Mouse (Mus musculus): ENCODE data around the gene Olfr935. TPM values are rescaled to one million over a fixed set of nuclear protein-coding genes. Genes with fewer than 3 reads are reported as not detected.

Olfr935 gene
- not detected in 4 replicates for total RNA-seq (2023)

GRCm38 (mm10) chr9:38999583-38999982 lies at the start of gene Olfr935:
Gene Olfr935, minus strand, starts transcription at chr9:38999683.

GRCm38 (mm10) chr9:39023277-39023676 lies 23.8 kb upstream of the Olfr935 start, which contains the start of gene Olfr146:
Gene Olfr146, minus strand, starts transcription at chr9:39023377.

GRCm38 (mm10) chr9:38988215-38988614 lies 11.3 kb downstream of the Olfr935 start, which contains the start of gene Olfr934:
Gene Olfr934, minus strand, starts transcription at chr9:38988315.

GRCm38 (mm10) chr9:38972013-38972412 lies 27.5 kb downstream of the Olfr935 start, which contains the start of gene Olfr933:
Gene Olfr933, plus strand, starts transcription at chr9:38972313.

Other genes starting within 250 kb of the Olfr935 start
- 0.09 to 0.13 TPM (median 0.09 TPM) in 3 of 4 replicates, not detected in the other for gene Olfr920, start 247.4 kb downstream of the Olfr935 start, total RNA-seq (2023)
- not detected in 4 replicates for gene Olfr921, start 226.6 kb downstream of the Olfr935 start, total RNA-seq (2023)
- gene Olfr922, start 185.1 kb downstream of the Olfr935 start, total RNA-seq (2023) = not detected in 4 replicates
- gene Olfr923, start 173.1 kb downstream of the Olfr935 start, total RNA-seq (2023) = not detected in 4 replicates
- not detected in 4 replicates for gene Olfr924, start 155.2 kb downstream of the Olfr935 start, total RNA-seq (2023)
- gene Olfr26, start 144.6 kb downstream of the Olfr935 start, total RNA-seq (2023) = not detected in 4 replicates
- gene Olfr926, start 122.6 kb downstream of the Olfr935 start, total RNA-seq (2023) = not detected in 4 replicates
- not detected in 4 replicates for gene Olfr930, start 69.9 kb downstream of the Olfr935 start, total RNA-seq (2023)
- not detected in 4 replicates for gene Olfr933, start 27.4 kb downstream of the Olfr935 start, total RNA-seq (2023)
- gene Olfr934, start 11.4 kb downstream of the Olfr935 start, total RNA-seq (2023) = not detected in 4 replicates
- gene Olfr146, start 23.7 kb upstream of the Olfr935 start, total RNA-seq (2023) = not detected in 4 replicates
- gene Olfr937, start 65.3 kb upstream of the Olfr935 start, total RNA-seq (2023) = not detected in 4 replicates
- not detected in 4 replicates for gene Olfr938, start 79.2 kb upstream of the Olfr935 start, total RNA-seq (2023)
- gene Olfr27, start 128.4 kb upstream of the Olfr935 start, total RNA-seq (2023) = not detected in 4 replicates
- gene Olfr943, start 166.6 kb upstream of the Olfr935 start, total RNA-seq (2023) = not detected in 4 replicates
- gene Olfr944, start 202.2 kb upstream of the Olfr935 start, total RNA-seq (2023) = not detected in 4 replicates